Mouse (Mus musculus) cortical plate, adult 2 months (tissue): Measurements from ENCODE around the gene Anapc2.

Source experiments
- CTCF ChIP-seq: fragments of 200-500 bp; IDR thresholded peaks from 2 replicates; pipeline ENCODE4 v1.5.1; 2011; ENCODE audit warnings: mild to moderate bottlenecking, control low read depth, low read length; ENCODE audit not compliant: insufficient read depth; ENCODE audit errors: extremely low read depth
- POLR2A ChIP-seq: fragments of 200-500 bp; IDR thresholded peaks from 2 replicates; pipeline ENCODE4 v1.6.1; 2011; ENCODE audit warnings: mild to moderate bottlenecking, low read length, control low read depth; ENCODE audit not compliant: insufficient read depth; ENCODE audit errors: extremely low read depth

- no peak for TF ChIP-seq CTCF
- no peak for TF ChIP-seq POLR2A
These were observed 8.5 kb upstream of the Anapc2 start for GRCm38 (mm10) chr2:25263623-25264285.
